Mouse (Mus musculus): ENCODE measurements around the gene Ikzf1. TPM values are rescaled to one million over a fixed set of nuclear protein-coding genes. Genes with fewer than 3 reads are reported as not detected.

Ikzf1 gene
- polyA plus RNA-seq, 1 experiment from 2014 or later: 1.3 TPM

- no peak overlapping the region for H3K4me3 ChIP-seq (replicated peaks)
Measured at GRCm38 (mm10) chr11:11726807-11727276, 42.0 kb downstream of the Ikzf1 start.

GRCm38 (mm10) chr11:11727936-11728556 is 43.2 kb downstream of the Ikzf1 start:
- Histone ChIP-seq H3K36me3 (no peaks in the 10 kb centered on the region), H3K27ac (no peak overlapping the region), H3K9ac (replicated peaks) (no peak overlapping the region), H3K9me3 (no peaks in the 10 kb centered on the region), H3K27me3 (no peaks in the 10 kb centered on the region), H3K4me1 (replicated peaks) (no peaks in the 10 kb centered on the region), H3K4me3 (replicated peaks) (no peak overlapping the region), H3K4me2 (no peak overlapping the region)
- WGBS: 88% methylated on average over 10 of the region's 10 CpGs
- ATAC-seq (ENCODE audit: insufficient number of reproducible peaks, insufficient read depth, low FRiP score, low TSS enrichment, low read depth): no peak

More at GRCm38 (mm10) chr11:11726807-11727276, 42.0 kb downstream of the Ikzf1 start:
- Histone ChIP-seq H3K27me3 (no peaks in the 10 kb centered on the region), H3K36me3 (no peaks in the 10 kb centered on the region), H3K4me2 (no peak overlapping the region), H3K9ac (replicated peaks) (no peak overlapping the region), H3K4me1 (replicated peaks) (no peaks in the 10 kb centered on the region), H3K27ac (no peak overlapping the region), H3K9me3 (no peaks in the 10 kb centered on the region)
- no peak for ATAC-seq (ENCODE audit: insufficient number of reproducible peaks, insufficient read depth, low FRiP score, low TSS enrichment, low read depth)
- 80% methylated on average over 4 of the region's 4 CpGs for WGBS

GRCm38 (mm10) chr11:11729216-11729615 is 44.4 kb downstream of the Ikzf1 start:
- 82% methylated on average over 6 of the region's 6 CpGs for WGBS
- ATAC-seq (ENCODE audit: insufficient number of reproducible peaks, insufficient read depth, low FRiP score, low TSS enrichment, low read depth): no peak

GRCm38 (mm10) chr11:11730062-11730461 is 45.3 kb downstream of the Ikzf1 start:
- no peaks in the 10 kb centered on the region for H3K9me3 ChIP-seq
- no peak for ATAC-seq (ENCODE audit: insufficient number of reproducible peaks, insufficient read depth, low FRiP score, low TSS enrichment, low read depth)
- no peaks in the 10 kb centered on the region for H3K27me3 ChIP-seq
- H3K27ac ChIP-seq: no peak overlapping the region
- no peaks in the 10 kb centered on the region for H3K4me1 ChIP-seq (replicated peaks)
- H3K4me2 ChIP-seq: no peak overlapping the region
- WGBS: 89% methylated on average over 1 of the region's 1 CpGs
- no peak overlapping the region for H3K4me3 ChIP-seq (replicated peaks)
- H3K9ac ChIP-seq (replicated peaks): no peak overlapping the region
- no peaks in the 10 kb centered on the region for H3K36me3 ChIP-seq

More at GRCm38 (mm10) chr11:11729216-11729615, 44.4 kb downstream of the Ikzf1 start:
- H3K4me3 ChIP-seq (replicated peaks): no peak overlapping the region
- H3K9me3 ChIP-seq: no peaks in the 10 kb centered on the region
- no peaks in the 10 kb centered on the region for H3K4me1 ChIP-seq (replicated peaks)
- H3K9ac ChIP-seq (replicated peaks): no peak overlapping the region
- no peaks in the 10 kb centered on the region for H3K36me3 ChIP-seq
- no peak overlapping the region for H3K27ac ChIP-seq
- H3K4me2 ChIP-seq: no peak overlapping the region
- no peaks in the 10 kb centered on the region for H3K27me3 ChIP-seq

- no peaks in the 10 kb centered on the region for H3K27me3 ChIP-seq
- H3K9me3 ChIP-seq: no peaks in the 10 kb centered on the region
- no peak overlapping the region for H3K9ac ChIP-seq (replicated peaks)
- H3K27ac ChIP-seq: no peak overlapping the region
- H3K36me3 ChIP-seq: no peaks in the 10 kb centered on the region
- no peak overlapping the region for H3K4me2 ChIP-seq
- H3K4me3 ChIP-seq (replicated peaks): no peak overlapping the region
- no peak for ATAC-seq (ENCODE audit: insufficient number of reproducible peaks, insufficient read depth, low FRiP score, low TSS enrichment, low read depth)
- no peaks in the 10 kb centered on the region for H3K4me1 ChIP-seq (replicated peaks)
- 97% methylated on average over 1 of the region's 1 CpGs for WGBS
Measured at GRCm38 (mm10) chr11:11731727-11732126, 46.9 kb downstream of the Ikzf1 start.

- H3K27ac ChIP-seq: no peak overlapping the region
- 78% methylated on average over 8 of the region's 8 CpGs for WGBS
- ATAC-seq (ENCODE audit: insufficient number of reproducible peaks, insufficient read depth, low FRiP score, low TSS enrichment, low read depth): no peak
Measured at GRCm38 (mm10) chr11:11732972-11733770, 48.4 kb downstream of the Ikzf1 start.

GRCm38 (mm10) chr11:11735155-11735554 is 50.4 kb downstream of the Ikzf1 start:
- WGBS: 84% methylated on average over 6 of the region's 6 CpGs
- ATAC-seq (ENCODE audit: insufficient number of reproducible peaks, insufficient read depth, low FRiP score, low TSS enrichment, low read depth): no peak
- no peaks in the 10 kb centered on the region for H3K9me3 ChIP-seq
- H3K27me3 ChIP-seq: no peaks in the 10 kb centered on the region
- H3K27ac ChIP-seq: no peak overlapping the region
- no peak overlapping the region for H3K4me3 ChIP-seq (replicated peaks)
- no peak overlapping the region for H3K4me2 ChIP-seq
- no peaks in the 10 kb centered on the region for H3K36me3 ChIP-seq
- no peak overlapping the region for H3K9ac ChIP-seq (replicated peaks)
- H3K4me1 ChIP-seq (replicated peaks): no peaks in the 10 kb centered on the region

More at GRCm38 (mm10) chr11:11732972-11733770, 48.4 kb downstream of the Ikzf1 start:
- H3K4me2 ChIP-seq: no peak overlapping the region
- no peak overlapping the region for H3K4me3 ChIP-seq (replicated peaks)
- H3K27me3 ChIP-seq: no peaks in the 10 kb centered on the region
- H3K36me3 ChIP-seq: no peaks in the 10 kb centered on the region
- H3K9ac ChIP-seq (replicated peaks): no peak overlapping the region
- H3K4me1 ChIP-seq (replicated peaks): no peaks in the 10 kb centered on the region
- no peaks in the 10 kb centered on the region for H3K9me3 ChIP-seq

GRCm38 (mm10) chr11:11736948-11737347 is 52.1 kb downstream of the Ikzf1 start:
- no peak overlapping the region for H3K27ac ChIP-seq
- no peaks in the 10 kb centered on the region for H3K36me3 ChIP-seq
- WGBS: 90% methylated on average over 4 of the region's 4 CpGs
- no peak for ATAC-seq (ENCODE audit: insufficient number of reproducible peaks, insufficient read depth, low FRiP score, low TSS enrichment, low read depth)
- no peaks in the 10 kb centered on the region for H3K27me3 ChIP-seq
- H3K4me1 ChIP-seq (replicated peaks): no peaks in the 10 kb centered on the region
- no peaks in the 10 kb centered on the region for H3K9me3 ChIP-seq
- H3K4me2 ChIP-seq: no peak overlapping the region
- no peak overlapping the region for H3K9ac ChIP-seq (replicated peaks)
- H3K4me3 ChIP-seq (replicated peaks): no peak overlapping the region

- no peaks in the 10 kb centered on the region for H3K27me3 ChIP-seq
- no peaks in the 10 kb centered on the region for H3K9me3 ChIP-seq
- no peak overlapping the region for H3K4me2 ChIP-seq
- H3K9ac ChIP-seq (replicated peaks): no peak overlapping the region
- H3K4me1 ChIP-seq (replicated peaks): no peaks in the 10 kb centered on the region
- no peaks in the 10 kb centered on the region for H3K36me3 ChIP-seq
- no peak overlapping the region for H3K27ac ChIP-seq
- no peak overlapping the region for H3K4me3 ChIP-seq (replicated peaks)
- ATAC-seq (ENCODE audit: insufficient number of reproducible peaks, insufficient read depth, low FRiP score, low TSS enrichment, low read depth): no peak
- 61% methylated on average over 2 of the region's 2 CpGs for WGBS
Measured at GRCm38 (mm10) chr11:11737562-11737961, 52.8 kb downstream of the Ikzf1 start.

GRCm38 (mm10) chr11:11739054-11739453 is 54.3 kb downstream of the Ikzf1 start:
- H3K27ac ChIP-seq: no peak overlapping the region
- no peak overlapping the region for H3K9ac ChIP-seq (replicated peaks)
- no peak overlapping the region for H3K4me3 ChIP-seq (replicated peaks)
- no peaks in the 10 kb centered on the region for H3K9me3 ChIP-seq
- no peaks in the 10 kb centered on the region for H3K36me3 ChIP-seq
- ATAC-seq (ENCODE audit: insufficient number of reproducible peaks, insufficient read depth, low FRiP score, low TSS enrichment, low read depth): no peak
- WGBS: 88% methylated on average over 3 of the region's 3 CpGs
- H3K27me3 ChIP-seq: no peaks in the 10 kb centered on the region
- H3K4me2 ChIP-seq: no peak overlapping the region
- no peaks in the 10 kb centered on the region for H3K4me1 ChIP-seq (replicated peaks)

GRCm38 (mm10) chr11:11740603-11741002 is 55.8 kb downstream of the Ikzf1 start:
- no peaks in the 10 kb centered on the region for H3K36me3 ChIP-seq
- ATAC-seq (ENCODE audit: insufficient number of reproducible peaks, insufficient read depth, low FRiP score, low TSS enrichment, low read depth): no peak
- no peak overlapping the region for H3K4me3 ChIP-seq (replicated peaks)
- WGBS: 83% methylated on average over 5 of the region's 5 CpGs
- no peak overlapping the region for H3K9ac ChIP-seq (replicated peaks)
- H3K4me1 ChIP-seq (replicated peaks): no peaks in the 10 kb centered on the region
- no peak overlapping the region for H3K27ac ChIP-seq
- H3K9me3 ChIP-seq: no peaks in the 10 kb centered on the region
- no peaks in the 10 kb centered on the region for H3K27me3 ChIP-seq
- H3K4me2 ChIP-seq: no peak overlapping the region
